Mouse (Mus musculus) cortical plate, adult 2 months (tissue): ENCODE measurements at regions not wholly inside any gene's neighbourhood (a gene's known extent, or its start where the extent isn't known, plus 50 kb on each side); places are given as distances from the start of the nearest gene placed in this dataset.

Experiments
- CTCF ChIP-seq: fragments of 200-500 bp; IDR thresholded peaks from 2 replicates; pipeline ENCODE4 v1.5.1; 2011; ENCODE audit warnings: mild to moderate bottlenecking, control low read depth, low read length; ENCODE audit not compliant: insufficient read depth; ENCODE audit errors: extremely low read depth
- POLR2A ChIP-seq: fragments of 200-500 bp; IDR thresholded peaks from 2 replicates; pipeline ENCODE4 v1.6.1; 2011; ENCODE audit warnings: mild to moderate bottlenecking, low read length, control low read depth; ENCODE audit not compliant: insufficient read depth; ENCODE audit errors: extremely low read depth

GRCm38 (mm10) chr8:89406688-89407087, 362.7 kb upstream of the Sall1 start:
- TF ChIP-seq POLR2A = no peak
- TF ChIP-seq CTCF = no peak
